Mouse (Mus musculus): ENCODE measurements around the gene Btbd16. TPM values are rescaled to one million over a fixed set of nuclear protein-coding genes. Genes with fewer than 3 reads are reported as not detected.
A peak's percentile ranks its signal among the peaks of the same experiment; 100 is the strongest.

The Btbd16 gene
- polyA plus RNA-seq, 1 experiment from 2014 or later: 0.15 TPM

DNA sequence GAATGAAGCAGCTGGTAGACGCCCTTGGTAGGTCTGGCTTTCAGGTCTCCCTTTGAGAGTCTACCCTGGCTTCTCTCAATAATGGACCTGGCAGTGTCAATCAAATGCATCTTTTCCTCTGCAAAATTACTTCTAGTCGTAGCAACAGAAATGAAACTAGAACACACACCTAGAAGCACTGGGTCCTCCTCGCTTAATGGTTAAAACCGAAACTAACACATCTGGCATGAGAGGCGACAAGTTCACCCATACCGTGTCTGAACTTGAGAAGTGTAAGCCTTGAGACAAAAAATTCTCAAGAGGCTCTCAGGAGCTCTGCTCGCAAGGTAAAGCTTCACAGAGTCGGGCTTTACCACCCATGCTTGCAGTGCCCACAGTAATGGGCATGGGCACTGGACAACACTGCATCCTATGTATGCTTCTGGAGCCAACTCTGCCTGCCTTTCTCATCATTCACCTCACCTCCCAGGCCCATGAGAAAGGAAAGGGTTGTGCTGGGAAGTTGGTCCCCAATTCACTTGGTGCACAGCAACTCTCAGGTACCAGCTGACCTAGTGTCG is 54.1 kb downstream of the Btbd16 start:
- H3K9me3 ChIP-seq: no peaks in the 10 kb centered on the region
- WGBS: 91% methylated on average over 9 of the region's 9 CpGs
- no peak overlapping the region for H3K4me3 ChIP-seq
- H3K27me3 ChIP-seq (replicated peaks): no peaks in the 10 kb centered on the region
- no peak overlapping the region for H3K27ac ChIP-seq
- no peak overlapping the region for H3K9ac ChIP-seq
- ATAC-seq (ENCODE audit: low FRiP score, low read depth): no peak
- H3K4me2 ChIP-seq (replicated peaks): no peak overlapping the region
- H3K4me1 ChIP-seq: peaks cover 3% of the 10 kb centered on the region; the same call in 1 of the 2 replicates
- H3K36me3 ChIP-seq: no peaks in the 10 kb centered on the region

DNA sequence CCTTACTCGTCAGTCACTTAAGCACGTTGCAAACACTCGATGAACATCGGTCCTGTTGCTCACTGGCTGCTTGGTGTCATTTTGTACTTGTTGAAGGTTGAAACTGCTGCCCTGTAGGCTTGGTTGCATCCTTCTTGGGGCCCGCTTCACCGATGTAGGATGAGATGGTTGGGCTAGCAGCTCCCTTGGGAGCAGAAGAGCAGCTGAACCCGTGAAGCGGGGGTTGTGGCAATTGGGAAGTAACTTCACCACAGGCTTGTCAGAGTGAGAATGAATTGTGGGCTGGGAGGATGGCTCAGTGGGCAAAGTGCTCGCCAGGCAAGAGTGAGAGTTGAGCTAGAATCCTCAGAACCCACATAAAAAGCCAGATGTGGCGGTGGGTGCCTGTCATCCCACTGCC is 54.6 kb downstream of the Btbd16 start:
- Histone ChIP-seq H3K9me3 (no peaks in the 10 kb centered on the region), H3K27ac (no peak overlapping the region), H3K4me1 (peaks cover 3% of the 10 kb centered on the region; the same call in 1 of the 2 replicates), H3K4me3 (no peak overlapping the region), H3K4me2 (replicated peaks) (no peak overlapping the region), H3K36me3 (no peaks in the 10 kb centered on the region), H3K9ac (no peak overlapping the region), H3K27me3 (replicated peaks) (no peaks in the 10 kb centered on the region)
- ATAC-seq (ENCODE audit: low FRiP score, low read depth): no peak
- 87% methylated on average over 10 of the region's 10 CpGs for WGBS

DNA sequence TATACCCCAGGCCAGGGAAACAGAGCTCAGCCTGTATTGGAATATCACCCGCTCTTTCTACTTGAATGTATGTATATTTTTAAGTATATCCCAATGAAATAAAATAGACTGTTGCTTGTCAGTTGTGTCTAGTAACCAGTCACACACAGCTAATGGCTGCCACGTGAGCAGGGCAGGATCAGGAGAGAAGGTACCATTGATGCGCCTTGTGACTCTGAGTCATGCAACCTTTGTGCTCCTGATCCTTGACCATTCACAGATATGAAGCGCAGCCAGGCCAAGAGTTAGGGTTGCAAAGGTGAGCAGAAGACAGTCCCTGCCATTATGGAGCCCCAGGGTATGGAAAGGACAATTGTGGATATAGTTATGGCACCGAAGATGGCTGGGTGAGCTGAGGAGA is 57.7 kb downstream of the Btbd16 start:
- no peak for ATAC-seq (ENCODE audit: low FRiP score, low read depth)
- no peaks in the 10 kb centered on the region for H3K36me3 ChIP-seq
- no peaks in the 10 kb centered on the region; the same call in 1 of the 2 replicates for H3K27me3 ChIP-seq (replicated peaks)
- no peak overlapping the region for H3K27ac ChIP-seq
- peaks cover 25% of the 10 kb centered on the region for H3K4me1 ChIP-seq
- H3K4me2 ChIP-seq (replicated peaks): no peak overlapping the region
- no peaks in the 10 kb centered on the region for H3K9me3 ChIP-seq
- H3K9ac ChIP-seq: no peak overlapping the region
- no peak overlapping the region for H3K4me3 ChIP-seq
- WGBS: 91% methylated on average over 5 of the region's 5 CpGs

DNA sequence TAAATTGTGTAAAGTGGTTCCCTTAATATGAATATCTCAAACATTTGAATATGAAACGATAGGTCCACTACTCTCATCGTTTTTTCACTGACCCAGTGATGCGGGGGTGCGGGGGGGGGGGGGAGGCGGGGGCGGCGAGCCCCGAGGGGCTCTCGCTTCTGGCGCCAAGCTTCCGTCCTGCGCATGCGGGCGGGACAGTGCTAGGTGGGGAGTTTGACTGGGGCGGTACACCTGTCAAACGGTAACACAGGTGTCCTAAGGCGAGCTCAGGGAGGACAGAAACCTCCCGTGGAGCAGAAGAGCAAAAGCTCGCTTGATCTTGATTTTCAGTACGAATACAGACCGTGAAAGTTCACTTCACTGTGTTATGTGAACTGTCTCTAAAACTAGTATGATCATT is 60.4 kb downstream of the Btbd16 start:
- H3K27ac ChIP-seq: no peak overlapping the region
- H3K27me3 ChIP-seq (replicated peaks): no peaks in the 10 kb centered on the region; the same call in 1 of the 2 replicates

DNA sequence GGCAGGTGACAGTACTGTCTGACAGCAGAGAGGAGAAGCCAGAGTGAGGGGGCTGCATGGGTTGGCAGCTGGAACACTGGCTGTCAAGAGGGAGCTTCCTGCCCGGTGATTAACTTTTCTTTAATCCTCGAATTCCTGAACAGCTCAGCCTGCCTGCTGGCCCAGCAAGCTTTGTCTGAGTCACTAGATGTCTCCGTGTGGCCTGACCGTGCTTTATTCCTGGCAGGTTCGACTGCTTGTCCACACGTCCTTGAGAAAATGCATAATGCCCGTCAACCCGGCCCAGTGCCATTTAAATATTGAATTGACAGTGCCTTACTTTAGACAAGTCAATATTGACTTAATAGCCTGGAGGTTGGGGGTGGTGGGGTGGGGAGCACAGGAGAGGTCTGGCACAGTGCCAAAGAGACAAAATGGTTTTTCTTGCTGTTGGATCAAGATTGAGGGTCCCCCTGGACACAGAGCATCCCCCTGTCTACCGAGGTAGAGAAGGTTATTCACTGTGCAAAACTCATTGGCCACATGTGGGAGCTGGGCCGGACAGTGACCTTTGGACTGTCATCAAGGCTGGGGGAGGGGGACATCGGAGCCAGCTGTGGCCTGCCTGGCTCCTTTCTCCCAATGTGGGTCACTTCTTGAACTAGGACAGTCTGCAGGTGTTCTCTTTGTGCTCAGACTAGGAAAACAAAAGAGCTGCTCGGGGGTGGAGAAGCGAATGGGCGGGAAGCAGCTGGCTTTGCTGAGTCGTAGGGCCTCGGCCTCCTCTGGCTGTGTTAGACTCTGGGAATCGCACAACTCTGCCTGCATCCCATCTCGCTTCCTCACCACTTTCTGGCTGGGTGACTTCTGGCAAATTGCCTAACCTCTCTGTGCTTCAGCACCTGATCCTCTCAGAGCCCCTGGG is 61.3 kb downstream of the Btbd16 start:
- Histone ChIP-seq H3K27me3 (replicated peaks) (no peaks in the 10 kb centered on the region; the same call in 1 of the 2 replicates), H3K9me3 (no peaks in the 10 kb centered on the region), H3K27ac (no peak overlapping the region), H3K4me2 (replicated peaks) (peak overlapping the region; percentile 36), H3K4me3 (no peak overlapping the region), H3K9ac (no peak overlapping the region), H3K36me3 (no peaks in the 10 kb centered on the region), H3K4me1 (peaks cover 45% of the 10 kb centered on the region)
- 3% methylated on average over 18 of the region's 18 CpGs for WGBS
- ATAC-seq (ENCODE audit: low FRiP score, low read depth): peak; percentile 32

More for the DNA sequence above, 60.4 kb downstream of the Btbd16 start:
- Histone ChIP-seq H3K4me3 (no peak overlapping the region), H3K9me3 (no peaks in the 10 kb centered on the region), H3K36me3 (no peaks in the 10 kb centered on the region), H3K4me1 (peaks cover 45% of the 10 kb centered on the region), H3K4me2 (replicated peaks) (no peak overlapping the region), H3K9ac (no peak overlapping the region)
- peak; percentile 69 for ATAC-seq (ENCODE audit: low FRiP score, low read depth)
- 33% methylated on average over 21 of the region's 21 CpGs for WGBS

DNA sequence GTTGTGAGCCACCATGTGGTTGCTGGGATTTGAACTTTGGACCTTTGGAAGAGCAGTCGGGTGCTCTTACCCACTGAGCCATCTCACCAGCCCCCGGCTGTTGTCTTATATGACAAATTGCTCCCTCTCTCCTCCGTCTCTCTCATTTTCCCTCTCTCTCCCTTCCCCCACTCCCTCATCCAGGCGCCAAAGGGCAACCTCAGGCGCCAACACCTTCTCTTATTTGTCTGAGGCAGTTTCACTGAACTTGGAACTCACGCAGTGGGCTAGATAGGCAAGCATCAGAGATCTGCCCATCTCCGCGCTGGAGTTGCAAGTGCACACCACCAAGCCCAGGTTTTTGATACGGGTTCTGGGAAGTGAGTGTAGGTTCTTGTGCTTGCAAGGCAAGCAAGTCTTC is 62.2 kb downstream of the Btbd16 start:
- no peaks in the 10 kb centered on the region for H3K36me3 ChIP-seq
- ATAC-seq (ENCODE audit: low FRiP score, low read depth): no peak
- no peak overlapping the region for H3K9ac ChIP-seq
- 64% methylated on average over 9 of the region's 9 CpGs for WGBS
- peaks cover 45% of the 10 kb centered on the region for H3K4me1 ChIP-seq
- H3K9me3 ChIP-seq: no peaks in the 10 kb centered on the region
- H3K4me2 ChIP-seq (replicated peaks): no peak overlapping the region
- no peak overlapping the region for H3K27ac ChIP-seq
- H3K4me3 ChIP-seq: no peak overlapping the region
- no peaks in the 10 kb centered on the region; the same call in 1 of the 2 replicates for H3K27me3 ChIP-seq (replicated peaks)

DNA sequence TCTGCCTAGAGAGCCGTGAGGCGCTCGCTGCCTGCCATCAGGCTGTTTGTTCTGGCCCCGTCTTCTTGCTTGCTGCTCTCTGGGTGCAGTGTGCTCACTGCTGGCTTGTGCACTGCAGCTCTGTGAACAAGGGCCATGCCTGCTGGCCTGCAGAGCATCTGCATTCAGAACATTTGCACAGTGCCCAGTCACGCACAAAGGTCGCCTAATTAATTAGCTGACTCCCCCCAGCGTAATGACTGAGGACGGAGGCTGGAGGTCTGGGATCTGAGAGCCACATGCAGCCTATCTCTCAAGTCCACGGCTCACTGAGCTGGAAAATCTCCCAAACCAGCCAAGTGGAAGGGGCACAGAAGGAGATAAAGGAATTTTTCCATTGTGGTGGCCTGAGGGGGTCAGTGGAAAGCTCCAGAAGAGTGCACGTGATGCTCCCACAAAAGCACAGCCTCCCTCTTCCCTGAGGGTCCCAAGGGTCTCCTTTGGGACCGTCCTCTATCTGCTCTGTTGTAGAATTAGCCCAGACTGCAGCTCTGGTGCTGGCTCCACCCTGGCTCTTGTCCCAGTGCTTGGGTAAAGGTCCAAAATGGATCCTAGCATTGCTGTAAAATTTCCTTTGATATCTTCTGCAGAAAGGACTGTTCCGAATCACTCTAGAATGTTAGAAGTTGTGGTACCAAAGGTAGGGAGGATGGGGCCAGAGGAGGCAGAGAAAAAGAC is 64.2 kb downstream of the Btbd16 start:
- Histone ChIP-seq H3K27ac (0 out of 2 replicates have a peak overlapping the region, but pooled peaks have one; percentile 10), H3K9ac (no peak overlapping the region), H3K4me1 (peaks cover 45% of the 10 kb centered on the region)

DNA sequence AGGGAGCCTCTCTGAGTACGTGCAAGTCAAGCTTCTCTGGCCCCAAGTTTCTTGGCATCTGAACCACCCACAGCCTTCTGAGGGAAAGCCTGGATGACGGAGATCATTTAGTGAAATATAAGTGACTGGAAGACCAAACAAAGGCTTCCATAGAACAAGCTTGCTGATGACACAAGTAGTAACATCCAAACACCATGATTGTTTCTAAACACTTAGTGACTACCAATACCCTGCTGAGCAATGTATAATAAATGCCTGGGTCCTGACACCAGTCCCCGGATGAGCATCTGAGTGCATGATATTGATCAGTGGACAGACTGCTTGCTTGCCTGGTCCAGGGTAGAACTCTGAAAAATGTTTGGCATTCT is 64.8 kb downstream of the Btbd16 start:
- no peaks in the 10 kb centered on the region for H3K36me3 ChIP-seq
- no peak overlapping the region for H3K27ac ChIP-seq
- peaks cover 45% of the 10 kb centered on the region for H3K4me1 ChIP-seq
- H3K9me3 ChIP-seq: no peaks in the 10 kb centered on the region
- H3K27me3 ChIP-seq (replicated peaks): no peaks in the 10 kb centered on the region; the same call in 1 of the 2 replicates
- no peak overlapping the region for H3K4me3 ChIP-seq
- WGBS: 53% methylated on average over 3 of the region's 3 CpGs
- no peak overlapping the region for H3K4me2 ChIP-seq (replicated peaks)
- H3K9ac ChIP-seq: no peak overlapping the region
- no peak for ATAC-seq (ENCODE audit: low FRiP score, low read depth)

More for the DNA sequence above, 64.2 kb downstream of the Btbd16 start:
- Histone ChIP-seq H3K4me3 (no peak overlapping the region), H3K9me3 (no peaks in the 10 kb centered on the region), H3K27me3 (replicated peaks) (no peaks in the 10 kb centered on the region; the same call in 1 of the 2 replicates), H3K36me3 (no peaks in the 10 kb centered on the region), H3K4me2 (replicated peaks) (peak overlapping the region; percentile 21)
- WGBS: 17% methylated on average over 12 of the region's 12 CpGs
- ATAC-seq (ENCODE audit: low FRiP score, low read depth): peak; percentile 82

DNA sequence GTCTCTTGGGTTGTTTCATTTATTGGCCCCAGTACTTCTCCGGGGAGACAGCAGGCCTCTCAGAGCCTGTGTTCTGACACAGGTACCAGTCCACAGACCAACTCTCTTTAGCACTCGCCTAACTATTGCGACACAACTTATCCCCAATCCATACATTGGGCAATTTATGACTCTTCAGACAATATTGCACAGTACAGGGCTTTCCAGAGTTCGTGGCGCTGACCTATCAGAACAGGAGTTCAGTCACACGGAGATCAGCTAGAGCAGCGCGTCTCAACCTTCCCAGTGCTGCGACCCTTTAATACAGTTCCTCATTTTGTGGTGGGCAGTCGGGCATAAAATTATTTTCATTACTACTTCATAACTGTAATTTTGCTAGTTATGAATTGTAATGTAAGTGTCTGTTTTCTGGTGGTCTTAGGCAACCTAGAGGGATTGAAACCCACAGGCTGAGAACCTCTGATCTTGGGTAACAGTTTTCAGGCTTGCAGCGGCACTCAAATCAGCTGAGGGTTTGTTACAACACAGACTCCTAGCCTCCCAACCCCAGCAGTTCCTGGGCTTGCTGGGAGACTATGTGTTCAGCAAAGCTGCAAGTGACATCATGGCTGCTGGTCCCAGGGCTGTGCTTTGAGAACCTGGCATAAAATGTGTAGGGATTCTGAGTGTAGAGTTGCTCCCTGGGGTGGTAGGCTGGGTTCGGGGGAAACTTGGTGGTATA is 65.7 kb downstream of the Btbd16 start:
- no peak overlapping the region for H3K27ac ChIP-seq
- no peak overlapping the region for H3K4me3 ChIP-seq
- no peak for ATAC-seq (ENCODE audit: low FRiP score, low read depth)
- no peaks in the 10 kb centered on the region for H3K27me3 ChIP-seq (replicated peaks)
- no peak overlapping the region for H3K9ac ChIP-seq
- no peaks in the 10 kb centered on the region for H3K9me3 ChIP-seq
- WGBS: 89% methylated on average over 12 of the region's 12 CpGs
- peaks cover 41% of the 10 kb centered on the region for H3K4me1 ChIP-seq
- H3K36me3 ChIP-seq: no peaks in the 10 kb centered on the region
- H3K4me2 ChIP-seq (replicated peaks): no peak overlapping the region

DNA sequence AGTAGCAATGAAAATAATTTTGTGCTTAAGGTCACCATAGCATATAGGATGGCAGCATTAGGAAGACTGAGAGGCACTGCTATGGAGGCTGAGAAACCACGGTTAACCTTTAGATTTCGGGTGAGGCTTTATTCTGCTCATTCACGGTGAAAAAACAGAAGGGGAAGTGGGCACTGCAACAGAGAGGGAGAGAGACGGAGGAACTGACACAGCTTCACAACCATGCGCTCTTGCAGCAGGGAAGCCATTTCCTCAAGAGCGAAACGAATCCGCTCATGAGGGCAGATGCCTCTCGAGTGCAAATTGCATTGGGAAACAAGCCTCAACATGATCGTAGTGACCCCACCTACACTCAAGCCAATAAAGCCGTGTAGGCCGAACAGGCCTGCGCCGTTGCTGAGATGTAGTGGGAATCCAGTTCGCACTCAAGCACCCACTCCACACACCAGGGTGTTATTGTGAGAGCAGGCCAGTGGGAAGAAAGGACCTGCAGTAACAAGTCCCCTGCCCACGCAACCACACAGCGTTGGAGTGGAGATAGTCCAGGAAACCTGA is 73.4 kb downstream of the Btbd16 start:
- Histone ChIP-seq H3K27me3 (replicated peaks) (no peaks in the 10 kb centered on the region), H3K9ac (no peak overlapping the region), H3K4me2 (replicated peaks) (no peak overlapping the region), H3K36me3 (no peaks in the 10 kb centered on the region), H3K27ac (no peak overlapping the region), H3K4me1 (no peaks in the 10 kb centered on the region), H3K4me3 (no peak overlapping the region), H3K9me3 (no peaks in the 10 kb centered on the region)
- WGBS: 88% methylated on average over 17 of the region's 17 CpGs
- no peak for ATAC-seq (ENCODE audit: low FRiP score, low read depth)

DNA sequence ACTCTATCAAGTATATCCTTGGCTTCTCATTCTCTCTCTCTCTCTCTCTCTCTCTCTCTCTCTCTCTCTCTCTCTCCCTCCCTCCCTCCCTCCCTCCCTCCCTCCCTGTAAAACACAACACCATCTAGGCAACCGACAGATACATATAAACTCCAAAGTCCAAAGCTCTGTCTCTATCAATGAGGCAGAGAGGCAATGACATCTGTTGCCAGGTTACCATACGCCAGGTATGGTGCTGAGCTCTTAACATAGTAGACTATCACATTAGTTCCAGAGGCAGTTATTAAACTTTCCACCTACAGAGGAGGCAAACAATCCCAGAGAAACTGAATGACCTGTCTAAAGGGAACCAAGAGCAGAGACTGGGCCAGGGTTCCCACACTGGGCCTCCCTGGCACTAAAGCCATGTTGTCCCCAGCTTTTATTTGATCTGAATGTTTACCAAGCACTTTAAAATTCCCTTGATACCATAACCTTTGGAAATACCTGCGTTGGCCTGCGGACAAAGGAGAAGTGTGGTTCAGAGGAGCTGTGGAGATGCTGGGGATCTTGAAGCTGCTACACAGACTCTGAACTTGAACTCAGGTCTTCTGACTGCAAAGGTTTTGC is 80.9 kb downstream of the Btbd16 start:
- 73% methylated on average over 4 of the region's 4 CpGs for whole genome bisulfite sequencing
- Histone ChIP-seq H3K36me3 (no peaks in the 10 kb centered on the region), H3K4me1 (peaks cover 7% of the 10 kb centered on the region), H3K9me3 (no peaks in the 10 kb centered on the region), H3K4me3 (no peak overlapping the region), H3K9ac (no peak overlapping the region), H3K27me3 (replicated peaks) (no peaks in the 10 kb centered on the region), H3K27ac (no peak overlapping the region), H3K4me2 (replicated peaks) (no peak overlapping the region)
- no peak for ATAC-seq (ENCODE audit: low FRiP score, low read depth)
